Mouse (Mus musculus) cerebellum, adult 2 months (tissue): ENCODE measurements at regions not wholly inside any gene's neighbourhood (a gene's known extent, or its start where the extent isn't known, plus 50 kb on each side); places are given as distances from the start of the nearest gene placed in this dataset.

Experiments used
- CTCF ChIP-seq: fragments of 200-500 bp; IDR thresholded peaks from 2 replicates; pipeline ENCODE4 v1.5.1; 2011; ENCODE audit warnings: low read depth, mild to moderate bottlenecking, control low read depth, low read length, moderate library complexity, borderline replicate concordance; ENCODE audit not compliant: insufficient read depth
- POLR2A ChIP-seq: fragments of 200-500 bp; IDR thresholded peaks from 2 replicates; pipeline ENCODE4 v1.6.1; 2011; ENCODE audit warnings: low read length, control low read depth, borderline replicate concordance; ENCODE audit not compliant: insufficient read depth

- TF ChIP-seq CTCF (no peak), POLR2A (no peak)
These were observed 377.5 kb downstream of the Mroh4 start for GRCm38 (mm10) chr15:74258610-74259009.
